Mouse (Mus musculus) CH12.LX (cell line): ENCODE data around the gene Kcnc4. TPM values are rescaled to one million over a fixed set of nuclear protein-coding genes. Genes with fewer than 3 reads are reported as not detected.

Experiments
- DNase-seq: peaks from one replicate; pipeline ENCODE4 v3.0.0-alpha.2; 2013; ENCODE audit errors: extremely low read depth
- H3K27ac ChIP-seq: 2 replicates; pipeline ENCODE4 v1.5.1; 2012; ENCODE audit warnings: low read depth, mild to moderate bottlenecking, control low read depth, moderate library complexity; ENCODE audit not compliant: insufficient read depth
- H3K27me3 ChIP-seq: replicated peaks from 2 replicates; pipeline ENCODE3; 2012; ENCODE audit warnings: inconsistent platforms
- H3K36me3 ChIP-seq, 2 experiments: replicated peaks in 1 of 2; 2 replicates each; pipeline versions ENCODE3 to v1.6.1; 2012; ENCODE audit warnings: inconsistent platforms in 1 of 2, low read length in 1 of 2, mild to moderate bottlenecking in 1 of 2, mixed read lengths in 1 of 2, moderate library complexity in 1 of 2; ENCODE audit not compliant: control insufficient read depth in 1 of 2, insufficient read depth in 1 of 2
- H3K4me1 ChIP-seq, 2 experiments: 2 replicates each; pipeline ENCODE4 v1.6.1; 2012; ENCODE audit warnings: inconsistent platforms in 1 of 2, moderate library complexity in 1 of 2; ENCODE audit not compliant: insufficient read depth in 2 of 2, control insufficient read depth in 1 of 2
- H3K4me2 ChIP-seq: 2 replicates; pipeline ENCODE4 v1.6.1; 2012; ENCODE audit warnings: low read depth, mild to moderate bottlenecking, control low read depth; ENCODE audit not compliant: poor library complexity, insufficient read depth, severe bottlenecking
- H3K4me3 ChIP-seq, 3 experiments: fragments of 150-350 bp in 1 of 3; sonication (generic) in 1 of 3; replicated peaks in 1 of 3; 2 replicates each; pipeline versions ENCODE3 to v1.5.1; 2011 to 2012; ENCODE audit warnings: low read depth in 2 of 3, low read length in 2 of 3, mild to moderate bottlenecking in 2 of 3, moderate library complexity in 2 of 3, control low read depth in 1 of 3, improper control_type of control experiment in 1 of 3, inconsistent platforms in 1 of 3, mixed read lengths in 1 of 3; ENCODE audit not compliant: poor library complexity in 1 of 3
- H3K79me2 ChIP-seq: replicated peaks from 2 replicates; pipeline ENCODE4 v1.6.1; 2012; ENCODE audit warnings: mild to moderate bottlenecking, moderate library complexity; ENCODE audit not compliant: control insufficient read depth, poor library complexity, insufficient read depth, severe bottlenecking; ENCODE audit errors: extremely low read depth
- H3K9ac ChIP-seq: 2 replicates; pipeline ENCODE4 v1.6.1; 2012; ENCODE audit warnings: low read depth, mild to moderate bottlenecking, control low read depth, moderate library complexity; ENCODE audit not compliant: insufficient read depth
- H3K9me3 ChIP-seq: replicated peaks from 2 replicates; pipeline ENCODE3; 2012; ENCODE audit warnings: low read length, inconsistent platforms, mixed read lengths
- BHLHE40 ChIP-seq: IDR thresholded peaks from 2 replicates; pipeline ENCODE4 v1.6.1; 2011; ENCODE audit warnings: mild to moderate bottlenecking, low read depth, low read length, improper control_type of control experiment
- CHD1 ChIP-seq: IDR thresholded peaks from 2 replicates; pipeline ENCODE4 v1.6.1; 2012; ENCODE audit warnings: low read depth, low read length, improper control_type of control experiment, inconsistent platforms
- CTCF ChIP-seq, 2 experiments: IDR thresholded peaks in 1 of 2; conservative IDR thresholded peaks in 1 of 2; 2 replicates each; pipeline ENCODE4 v1.5.1; 2011 to 2012; ENCODE audit warnings: low read depth in 2 of 2, low read length in 2 of 2, improper control_type of control experiment in 1 of 2, inconsistent platforms in 1 of 2, mild to moderate bottlenecking in 1 of 2, moderate library complexity in 1 of 2
- E2F4 ChIP-seq: IDR thresholded peaks from 2 replicates; pipeline ENCODE4 v1.6.1; 2011; ENCODE audit warnings: low read depth, low read length, improper control_type of control experiment; ENCODE audit not compliant: insufficient replicate concordance
- ELF1 ChIP-seq: IDR thresholded peaks from 2 replicates; pipeline ENCODE4 v1.6.1; 2014; ENCODE audit warnings: low read depth, mild to moderate bottlenecking, inconsistent platforms, low read length, improper control_type of control experiment
- EP300 ChIP-seq: IDR thresholded peaks from 2 replicates; pipeline ENCODE4 v1.6.1; 2011; ENCODE audit warnings: low read length, improper control_type of control experiment
- GABPA ChIP-seq: IDR thresholded peaks from 2 replicates; pipeline ENCODE4 v1.6.1; 2012; ENCODE audit warnings: low read depth, low read length, improper control_type of control experiment, inconsistent platforms; ENCODE audit not compliant: insufficient replicate concordance
- HCFC1 ChIP-seq: IDR thresholded peaks from 2 replicates; pipeline ENCODE4 v1.6.1; 2012; ENCODE audit warnings: low read depth, mild to moderate bottlenecking, inconsistent platforms, low read length, improper control_type of control experiment
- JUN ChIP-seq: IDR thresholded peaks from 2 replicates; pipeline ENCODE4 v1.6.1; 2011; ENCODE audit warnings: low read depth, mild to moderate bottlenecking, low read length, improper control_type of control experiment, moderate library complexity; ENCODE audit not compliant: insufficient read depth
- JUND ChIP-seq: conservative IDR thresholded peaks from 2 replicates; pipeline ENCODE4 v1.6.1; 2011; ENCODE audit warnings: low read depth, low read length, improper control_type of control experiment
- KAT2A ChIP-seq: IDR thresholded peaks from 2 replicates; pipeline ENCODE4 v1.6.1; 2012; ENCODE audit warnings: low read length, improper control_type of control experiment, inconsistent platforms; ENCODE audit not compliant: insufficient replicate concordance
- MAX ChIP-seq: IDR thresholded peaks from 2 replicates; pipeline ENCODE4 v1.6.1; 2011; ENCODE audit warnings: low read length, improper control_type of control experiment
- MEF2A ChIP-seq: IDR thresholded peaks from 2 replicates; pipeline ENCODE4 v1.6.1; 2014; ENCODE audit warnings: low read depth, mild to moderate bottlenecking, inconsistent platforms, low read length, improper control_type of control experiment, borderline replicate concordance
- MXI1 ChIP-seq: IDR thresholded peaks from 2 replicates; pipeline ENCODE4 v1.6.1; 2011; ENCODE audit warnings: mild to moderate bottlenecking, low read depth, low read length, improper control_type of control experiment
- MYC ChIP-seq: IDR thresholded peaks from 2 replicates; pipeline ENCODE4 v1.6.1; 2011; ENCODE audit warnings: low read depth, mild to moderate bottlenecking, improper control_type of control experiment, low read length
- NELFE ChIP-seq: IDR thresholded peaks from 2 replicates; pipeline ENCODE4 v1.6.1; 2011; ENCODE audit warnings: low read depth, low read length, improper control_type of control experiment
- NRF1 ChIP-seq: IDR thresholded peaks from 2 replicates; pipeline ENCODE4 v1.6.1; 2014; ENCODE audit warnings: low read depth, mild to moderate bottlenecking, inconsistent platforms, low read length, improper control_type of control experiment, moderate library complexity
- POLR2A ChIP-seq: IDR thresholded peaks from 2 replicates; pipeline ENCODE4 v1.6.1; 2011; ENCODE audit warnings: low read depth, mild to moderate bottlenecking, improper control_type of control experiment, low read length
- POLR2AphosphoS2 ChIP-seq: IDR thresholded peaks from 2 replicates; pipeline ENCODE4 v1.6.1; 2011; ENCODE audit warnings: low read depth, low read length, improper control_type of control experiment
- RAD21 ChIP-seq: IDR thresholded peaks from 2 replicates; pipeline ENCODE4 v1.6.1; 2011; ENCODE audit warnings: low read depth, mild to moderate bottlenecking, low read length, improper control_type of control experiment, moderate library complexity
- SIN3A ChIP-seq: IDR thresholded peaks from 2 replicates; pipeline ENCODE4 v1.6.1; 2012; ENCODE audit warnings: low read length, improper control_type of control experiment, inconsistent platforms
- SMC3 ChIP-seq: IDR thresholded peaks from 2 replicates; pipeline ENCODE4 v1.6.1; 2011; ENCODE audit warnings: low read depth, low read length, improper control_type of control experiment
- TBP ChIP-seq: conservative IDR thresholded peaks from 2 replicates; pipeline ENCODE4 v1.6.1; 2011; ENCODE audit warnings: low read depth, low read length, improper control_type of control experiment
- USF1 ChIP-seq: IDR thresholded peaks from 2 replicates; pipeline ENCODE4 v1.6.1; 2014; ENCODE audit warnings: low read depth, mild to moderate bottlenecking, inconsistent platforms, low read length, improper control_type of control experiment
- ZC3H11A ChIP-seq: IDR thresholded peaks from 2 replicates; pipeline ENCODE4 v1.6.1; 2012; ENCODE audit warnings: low read depth, mild to moderate bottlenecking, inconsistent platforms, low read length, improper control_type of control experiment
- ZKSCAN1 ChIP-seq: IDR thresholded peaks from 2 replicates; pipeline ENCODE4 v1.6.1; 2012; ENCODE audit warnings: low read depth, inconsistent platforms, low read length, improper control_type of control experiment, borderline replicate concordance
- ZMIZ1 ChIP-seq: IDR thresholded peaks from 2 replicates; pipeline ENCODE4 v1.6.1; 2012; ENCODE audit warnings: low read depth, mild to moderate bottlenecking, inconsistent platforms, low read length, improper control_type of control experiment
- ZNF384 ChIP-seq: IDR thresholded peaks from 2 replicates; pipeline ENCODE4 v1.6.1; 2012; ENCODE audit warnings: low read depth, low read length, improper control_type of control experiment, inconsistent platforms
- dilution Hi-C: fragments of 300-500 bp; cut with MboI; formaldehyde crosslinking; loops from 2 replicates; pipeline ENCODE4 v1.14.3; 2020; ENCODE audit warnings: low sequenced_read_pairs; ENCODE audit not compliant: extremely low pct_unique_long_range_greater_than_20kb, extremely low pct_ligation_motif_present
- in situ Hi-C: fragments of 300-500 bp; cut with MboI; formaldehyde crosslinking; loops from 3 replicates; pipeline ENCODE4 v1.14.3; 2019; ENCODE audit warnings: low sequenced_read_pairs, low pct_ligation_motif_present, low pct_unique_long_range_greater_than_20kb, mixed read lengths
- polyA plus RNA-seq: library from polyadenylated mRNA; unstranded; fragments of >175 nt; gene quantifications from 2 replicates; pipeline ENCODE4 v1.2.1, GENCODE M21; 2012; ENCODE audit warnings: low read depth; ENCODE audit not compliant: insufficient read length
- total RNA-seq, 2 experiments: library from RNA; depleted of rRNA; stranded (reverse); fragments of 300-350 nt in 1 of 2; fragments of >200 nt in 1 of 2; gene quantifications; 2 replicates each; pipeline ENCODE4 v1.2.3; 2012 to 2014

Kcnc4 gene
- total and polyA plus RNA-seq, 3 experiments: not detected

DNA sequence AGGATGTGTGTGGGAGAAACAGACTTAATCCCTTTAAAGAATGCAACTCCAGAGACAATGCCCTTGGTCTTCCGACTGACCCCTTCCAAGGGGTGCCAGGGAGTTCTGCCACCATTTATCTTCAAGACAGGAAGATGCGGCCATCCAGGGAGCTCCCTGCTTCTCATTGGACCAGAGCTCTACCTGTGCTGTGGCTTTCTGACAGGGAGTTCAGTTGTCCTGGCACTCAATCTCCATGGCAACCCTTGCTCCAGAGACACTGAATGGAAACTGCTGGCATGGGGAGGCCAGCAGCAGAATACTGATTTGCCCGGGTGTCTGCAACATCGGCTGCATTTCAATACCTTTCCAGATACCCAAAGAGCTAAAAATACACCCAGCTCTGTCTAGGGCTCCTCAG lies 47.7 kb downstream of the Kcnc4 start:
- H3K4me2 ChIP-seq: no peak overlapping the region
- in situ Hi-C loops: no loop called here
- H3K27ac ChIP-seq: no peak overlapping the region
- DNase-seq: no peak
- no peak overlapping the region for H3K4me3 ChIP-seq
- dilution Hi-C loops: no loop called here
- H3K9me3 ChIP-seq: no peaks in the 10 kb centered on the region
- H3K36me3 ChIP-seq: no peaks in the 10 kb centered on the region
- TF ChIP-seq MEF2A (no peak), KAT2A (no peak), JUND (no peak), ZC3H11A (no peak), MXI1 (no peak), USF1 (no peak), E2F4 (no peak), MYC (no peak), NRF1 (no peak), GABPA (no peak), CTCF (conservative IDR thresholded peaks at IDR 0.05 in 1 of 2, IDR thresholded peaks at IDR 0.05 in 1 of 2; ENCODE audit: low read depth in 2 of 2, low read length in 2 of 2) (no peak), BHLHE40 (no peak), HCFC1 (no peak), ZKSCAN1 (no peak), ZNF384 (no peak), JUN (no peak), ELF1 (no peak), EP300 (no peak), POLR2A (no peak), ZMIZ1 (no peak)
- H3K79me2 ChIP-seq: no peaks in the 10 kb centered on the region
- peaks cover 77% of the 10 kb centered on the region for H3K27me3 ChIP-seq
- no peaks in the 10 kb centered on the region for H3K4me1 ChIP-seq
- no peak overlapping the region for H3K9ac ChIP-seq

DNA sequence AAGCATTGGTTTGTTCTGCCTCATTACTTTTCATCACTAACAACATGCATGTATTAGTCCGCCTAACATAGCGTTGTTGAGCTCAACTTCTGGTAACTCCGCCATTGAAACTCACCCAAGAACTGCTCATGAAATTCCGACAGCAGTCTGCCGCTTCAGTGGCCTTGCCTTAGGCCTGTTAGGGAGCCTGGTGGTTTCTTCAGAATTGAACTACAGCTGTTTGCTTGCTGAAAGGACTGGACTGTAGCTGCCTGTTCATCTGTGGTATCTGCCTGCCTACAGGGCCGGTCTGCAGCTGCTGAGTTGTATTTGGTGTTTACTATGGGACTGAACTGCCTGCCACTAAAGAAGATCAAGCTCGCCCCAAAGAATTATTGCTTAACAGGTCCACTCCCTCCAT lies 58.0 kb downstream of the Kcnc4 start:
- in situ Hi-C loops (no loop called here), dilution Hi-C loops (no loop called here)
- Histone ChIP-seq H3K4me2 (no peak overlapping the region), H3K79me2 (no peaks in the 10 kb centered on the region), H3K9ac (no peak overlapping the region), H3K27ac (no peak overlapping the region), H3K36me3 (no peaks in the 10 kb centered on the region), H3K27me3 (peaks cover 24% of the 10 kb centered on the region), H3K4me3 (no peak overlapping the region), H3K9me3 (no peaks in the 10 kb centered on the region), H3K4me1 (peaks cover 0 to 10% of the 10 kb centered on the region in 2 experiments; a peak in 3 of 4 replicates)
- TF ChIP-seq RAD21 (no peak), SIN3A (no peak), MYC (no peak), ZC3H11A (no peak), NELFE (no peak), MXI1 (no peak), USF1 (no peak), MAX (no peak), SMC3 (no peak), TBP (no peak), ELF1 (no peak), POLR2AphosphoS2 (no peak), ZNF384 (no peak), KAT2A (no peak), CTCF (conservative IDR thresholded peaks at IDR 0.05 in 1 of 2, IDR thresholded peaks at IDR 0.05 in 1 of 2; ENCODE audit: low read depth in 2 of 2, low read length in 2 of 2) (no peak), CHD1 (no peak), NRF1 (no peak)
- DNase-seq: no peak
